Mouse (Mus musculus): ENCODE data around the gene Tsc22d3.

Gene Tsc22d3

DNA sequence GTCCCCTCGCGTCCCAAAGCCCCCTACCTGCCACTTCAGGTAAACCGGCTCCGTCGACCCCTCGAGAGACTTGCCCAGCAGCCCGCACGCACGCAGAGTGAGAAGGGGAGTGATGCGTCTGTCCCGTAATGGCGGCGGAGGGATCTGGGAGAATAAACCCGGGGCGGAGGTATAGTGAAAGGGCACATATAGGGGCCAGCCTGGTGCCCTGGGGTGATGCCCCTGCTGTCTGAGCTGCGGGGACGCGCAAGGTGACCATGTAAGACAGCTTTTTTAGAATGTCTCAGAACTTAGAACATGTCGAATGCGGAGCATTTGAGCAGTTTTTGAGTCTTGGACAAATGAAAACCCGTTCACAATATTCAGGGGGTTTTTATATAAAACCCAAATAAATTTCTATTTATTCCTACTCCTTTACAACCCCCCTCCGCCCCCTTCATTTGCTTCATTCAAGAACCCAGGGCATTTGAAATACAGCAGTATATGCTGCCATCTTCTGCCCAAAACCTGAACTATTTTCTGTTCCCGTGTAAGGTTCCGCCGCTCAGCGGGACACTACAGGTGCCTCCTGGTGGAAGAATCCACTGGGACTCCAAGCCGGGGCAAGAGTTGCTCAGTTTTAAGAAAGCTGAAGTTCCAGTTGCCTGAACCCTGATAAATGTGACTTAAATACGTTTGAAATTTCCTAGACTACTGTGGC, at the start of gene Tsc22d3:
Tsc22d3 (minus strand) TSS at position 250 of the 700 bp plus-strand sequence.
- in situ Hi-C loops (cut with MseI, MboI), result no loop called here

GRCm38 (mm10) chrX:140639592-140639991, 39.1 kb upstream of the Tsc22d3 start:
- in situ Hi-C loops (cut with MseI, MboI), result no loop called here

DNA sequence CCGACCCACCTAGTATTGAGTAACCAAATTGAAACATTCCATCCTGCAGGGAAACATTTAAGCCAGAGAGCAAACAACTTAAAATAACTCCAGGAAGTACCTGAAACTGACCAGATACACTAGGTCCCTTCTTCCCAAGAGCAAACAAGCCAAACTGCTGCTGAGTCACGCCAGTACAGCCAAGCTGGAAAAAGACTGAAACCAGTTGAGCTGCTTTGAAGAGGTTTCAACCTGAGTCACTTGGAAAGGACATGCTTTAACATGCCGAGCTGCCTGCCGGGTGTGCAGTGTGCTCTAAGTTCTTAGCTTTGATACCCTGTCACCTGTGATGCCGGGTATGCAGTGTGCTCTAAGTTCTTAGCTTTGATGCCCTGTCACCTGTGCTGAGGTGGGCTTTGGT, 37.6 kb upstream of the Tsc22d3 start:
- in situ Hi-C loops (cut with MseI, MboI), result no loop called here

GRCm38 (mm10) chrX:140624875-140625594, 24.6 kb upstream of the Tsc22d3 start:
- in situ Hi-C loops (cut with MseI, MboI), result no loop called here

DNA sequence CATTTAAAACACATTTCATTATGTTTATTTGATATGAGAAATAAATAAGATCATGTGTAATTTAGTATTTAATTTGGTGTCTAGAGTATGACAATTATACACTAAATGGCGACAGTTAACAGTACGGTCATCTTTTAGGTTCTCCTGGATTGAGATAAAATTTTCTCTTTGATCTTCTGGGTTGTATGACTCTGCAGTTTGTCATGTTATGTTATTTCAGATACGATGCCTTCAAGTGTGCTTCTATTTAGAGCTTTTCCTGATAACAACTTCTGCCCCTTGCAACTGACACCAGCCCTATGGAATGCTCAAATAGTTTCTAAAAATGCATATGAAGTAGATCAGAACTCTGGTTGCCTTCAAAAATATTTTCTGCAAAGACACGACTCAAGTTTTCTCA, 9.5 kb upstream of the Tsc22d3 start:
- in situ Hi-C loops (cut with MseI, MboI), result no loop called here

- in situ Hi-C loops (cut with MseI, MboI), result no loop called here
Measured at GRCm38 (mm10) chrX:140601884-140602283, 1.4 kb upstream of the Tsc22d3 start.

- in situ Hi-C loops (cut with MseI, MboI), result no loop called here
Measured at GRCm38 (mm10) chrX:140601311-140601710, 852 bp upstream of the Tsc22d3 start.

GRCm38 (mm10) chrX:140599561-140600409, 674 bp downstream of the Tsc22d3 start:
- in situ Hi-C loops (cut with MseI, MboI), result no loop called here

DNA sequence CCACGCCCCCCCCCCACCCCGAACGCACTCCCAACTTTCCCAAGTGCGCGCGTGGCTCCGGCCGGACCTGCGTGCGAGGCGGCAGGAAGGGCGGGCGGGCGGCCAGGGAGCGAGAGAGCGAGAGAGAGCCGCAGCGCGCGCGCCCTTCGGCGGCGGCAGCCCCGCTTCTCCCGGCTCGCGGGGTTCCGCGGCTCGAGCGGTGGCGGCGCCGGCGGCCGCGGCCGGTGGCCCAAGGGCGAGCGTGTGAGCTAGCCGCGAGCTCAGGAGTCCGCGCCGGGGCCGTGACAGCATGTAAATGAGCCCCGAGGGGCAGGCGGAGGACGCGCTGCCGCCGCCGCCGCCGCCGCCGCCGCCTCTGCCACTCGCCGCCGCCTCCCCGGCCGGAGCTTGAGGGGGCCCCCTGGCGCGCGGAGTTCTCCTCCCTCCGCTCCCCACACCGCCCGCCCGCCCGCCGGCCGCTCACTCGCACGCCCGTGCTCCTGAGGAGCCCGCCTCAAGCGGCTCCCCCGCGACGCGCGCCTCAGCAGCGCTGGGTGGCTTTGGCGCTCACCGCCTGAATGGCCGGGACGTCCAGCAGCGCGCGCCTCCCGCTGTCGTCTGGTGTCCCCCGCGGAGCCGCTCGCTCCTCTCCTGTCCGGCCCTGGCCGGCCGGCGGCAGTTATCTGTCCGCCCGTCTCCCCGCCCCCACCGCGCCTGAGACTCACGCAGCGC, 1.5 kb downstream of the Tsc22d3 start:
- in situ Hi-C loops (cut with MseI, MboI), result no loop called here

- in situ Hi-C loops (cut with MseI, MboI), result no loop called here
Measured at GRCm38 (mm10) chrX:140598194-140598849, 2.1 kb downstream of the Tsc22d3 start.

DNA sequence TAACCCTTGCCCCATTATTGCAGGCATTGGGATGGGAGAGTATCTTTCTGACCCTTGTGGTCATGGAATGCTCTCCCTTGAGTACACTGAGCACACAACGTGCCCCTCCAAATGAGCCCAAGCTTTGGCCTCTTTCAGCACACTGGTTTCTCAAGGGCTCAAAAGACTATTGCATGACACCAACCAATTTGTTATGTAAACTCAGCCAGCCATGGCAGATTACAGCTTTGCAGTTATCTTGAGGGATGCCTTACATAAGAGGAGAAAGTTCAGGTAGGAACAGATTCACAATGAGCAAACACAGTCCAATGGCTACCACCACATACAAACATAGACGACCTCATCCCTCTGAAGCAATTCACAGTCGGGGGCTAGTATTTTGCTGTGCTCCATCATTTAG, 9.3 kb downstream of the Tsc22d3 start:
- in situ Hi-C loops (cut with MseI, MboI), result no loop called here

- in situ Hi-C loops (cut with MseI, MboI), result no loop called here
Measured at GRCm38 (mm10) chrX:140590142-140590541, 10.3 kb downstream of the Tsc22d3 start.

GRCm38 (mm10) chrX:140589194-140589751, 11.2 kb downstream of the Tsc22d3 start:
- in situ Hi-C loops (cut with MseI, MboI), result no loop called here

GRCm38 (mm10) chrX:140588534-140588933, 11.9 kb downstream of the Tsc22d3 start:
- in situ Hi-C loops (cut with MseI, MboI), result no loop called here

- in situ Hi-C loops (cut with MseI, MboI), result no loop called here
Measured at GRCm38 (mm10) chrX:140580416-140580815, 20.0 kb downstream of the Tsc22d3 start.

DNA sequence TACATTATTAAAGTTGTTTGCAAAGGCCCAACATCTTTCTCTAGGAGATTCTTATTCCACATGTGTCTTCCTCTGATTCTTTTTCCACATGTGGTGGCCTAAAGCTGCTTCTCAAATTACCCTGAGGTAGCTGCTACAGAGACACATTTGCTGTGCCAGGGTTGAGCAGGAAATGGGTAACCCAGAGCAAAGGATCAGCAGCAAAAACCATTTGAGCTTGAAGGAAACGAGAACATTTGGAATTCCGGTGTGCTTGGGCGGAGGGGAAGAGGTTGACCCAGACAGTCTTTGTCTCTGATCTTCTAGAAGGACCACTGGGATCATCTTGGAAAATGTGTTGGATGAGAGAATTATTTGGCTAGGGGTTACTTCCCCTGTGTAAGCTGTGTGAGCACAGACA, 24.8 kb downstream of the Tsc22d3 start:
- in situ Hi-C loops (cut with MseI, MboI), result no loop called here

DNA sequence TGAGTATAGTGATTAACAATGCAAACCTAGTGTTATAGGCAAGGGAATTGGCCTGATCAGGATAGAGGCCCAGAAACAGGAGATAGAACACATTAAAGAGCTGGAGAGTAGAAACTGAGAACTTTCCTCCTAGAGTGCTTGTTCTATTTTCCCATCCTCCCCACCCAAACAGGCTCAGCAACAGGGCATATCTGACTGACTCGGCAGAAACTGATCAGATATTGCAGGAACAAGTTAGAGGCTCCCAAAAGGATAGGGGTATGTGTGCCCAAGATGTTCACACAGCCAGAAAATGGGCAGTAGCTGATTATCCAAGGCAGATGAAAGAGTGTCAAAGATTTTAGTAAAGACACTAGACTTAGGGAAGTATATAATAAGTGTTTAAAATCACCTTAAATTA, 25.3 kb downstream of the Tsc22d3 start:
- in situ Hi-C loops (cut with MseI, MboI), result no loop called here

DNA sequence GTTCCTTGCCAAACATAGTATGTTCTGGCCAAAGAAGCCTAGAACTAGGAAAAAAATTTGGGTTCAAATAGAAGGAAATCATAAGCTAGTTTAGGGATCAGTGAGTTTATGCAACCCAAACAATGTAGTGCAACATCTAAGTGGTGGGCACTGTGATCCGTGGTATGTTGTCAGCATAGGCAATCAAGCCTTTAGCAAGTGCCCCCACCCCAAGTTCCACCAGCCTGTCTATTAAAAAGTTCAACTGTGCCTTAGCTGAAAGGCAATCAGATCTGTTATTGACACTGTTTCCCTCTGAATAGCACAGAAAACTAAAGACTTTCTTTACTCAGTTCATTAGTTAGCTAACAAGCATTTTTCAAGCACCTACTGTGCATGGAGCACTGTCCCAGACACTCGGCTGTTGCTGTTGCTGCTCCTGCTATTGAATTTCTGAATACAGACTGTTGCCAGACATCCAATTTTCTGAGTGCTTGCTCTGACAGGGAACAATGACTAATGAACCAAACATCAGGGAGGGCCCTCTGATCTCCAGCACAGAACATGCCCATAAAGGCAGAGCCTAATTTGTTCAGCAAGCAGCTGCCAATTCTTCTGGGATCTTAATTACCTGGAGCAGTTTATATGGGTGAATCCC, 27.6 kb downstream of the Tsc22d3 start:
- in situ Hi-C loops (cut with MseI, MboI), result no loop called here

GRCm38 (mm10) chrX:140569595-140569994, 30.9 kb downstream of the Tsc22d3 start:
- in situ Hi-C loops (cut with MseI, MboI), result no loop called here

- in situ Hi-C loops (cut with MseI, MboI), result no loop called here
Measured at GRCm38 (mm10) chrX:140567711-140568407, 32.6 kb downstream of the Tsc22d3 start.
